Mouse (Mus musculus): ENCODE measurements around the gene Nr1d1.
A peak's percentile ranks its signal among the peaks of the same experiment; 100 is the strongest.

The Nr1d1 gene

GRCm38 (mm10) chr11:98774582-98775347 is at the start of gene Nr1d1:
Nr1d1 (minus strand) TSS chr11:98775333.
- no peak for DNase-seq

- no peak for DNase-seq
Measured at GRCm38 (mm10) chr11:98820968-98821367, 45.8 kb upstream of the Nr1d1 start.

GRCm38 (mm10) chr11:98816706-98817239 is 41.6 kb upstream of the Nr1d1 start:
- DNase-seq, result no peak

GRCm38 (mm10) chr11:98810686-98811085 is 35.6 kb upstream of the Nr1d1 start:
- no peak for DNase-seq

GRCm38 (mm10) chr11:98809457-98810290 is 34.5 kb upstream of the Nr1d1 start:
- DNase-seq, result peak; percentile 99

- no peak for DNase-seq
Measured at GRCm38 (mm10) chr11:98808417-98808816, 33.3 kb upstream of the Nr1d1 start.

GRCm38 (mm10) chr11:98804605-98805004 is 29.5 kb upstream of the Nr1d1 start, which contains the start of gene Casc3:
Casc3 (plus strand) TSS chr11:98804905.
- no peak for DNase-seq

GRCm38 (mm10) chr11:98797909-98798308 is 22.8 kb upstream of the Nr1d1 start:
- no peak for DNase-seq

- peak; percentile 34 to 35 for DNase-seq
Measured at GRCm38 (mm10) chr11:98797306-98797705, 22.2 kb upstream of the Nr1d1 start.

- peak; percentile 73 to 78 for DNase-seq
Measured at GRCm38 (mm10) chr11:98796515-98797216, 21.5 kb upstream of the Nr1d1 start.

- DNase-seq, result peak; percentile 51 to 58
Measured at GRCm38 (mm10) chr11:98795714-98796514, 20.8 kb upstream of the Nr1d1 start.

- DNase-seq, result peak; percentile 84 to 90
Measured at GRCm38 (mm10) chr11:98795015-98795713, 20.0 kb upstream of the Nr1d1 start, which contains the start of gene Msl1. Msl1 (plus strand) TSS chr11:98795516.

GRCm38 (mm10) chr11:98794469-98795014 is 19.4 kb upstream of the Nr1d1 start:
- DNase-seq, result peak; percentile 74 to 81

GRCm38 (mm10) chr11:98792081-98792480 is 16.9 kb upstream of the Nr1d1 start:
- DNase-seq, result no peak

GRCm38 (mm10) chr11:98791448-98791847 is 16.3 kb upstream of the Nr1d1 start:
- DNase-seq, result no peak

- DNase-seq, result no peak
Measured at GRCm38 (mm10) chr11:98790631-98791205, 15.6 kb upstream of the Nr1d1 start.

GRCm38 (mm10) chr11:98789824-98790223 is 14.7 kb upstream of the Nr1d1 start:
- DNase-seq, result no peak

GRCm38 (mm10) chr11:98789219-98789807 is 14.2 kb upstream of the Nr1d1 start:
- peak in 1 of 2 experiments; percentile 20 for DNase-seq

GRCm38 (mm10) chr11:98788550-98789218 is 13.6 kb upstream of the Nr1d1 start:
- peak; percentile 86 for DNase-seq

Data from cerebellum, postnatal 36 days (tissue).